30 mouse cellular contexts compared by ENCODE assay signal in genomic region chr8:44828026-44828425, GRCm38 (mm10).
"Had no signal": no experiment of that assay in that cellular context is flagged by ENCODE, and none has a peak within 500 bp of the region (broad histone marks: within the 10 kb centered on the region; RNA-seq: fewer than 3 reads in every experiment).

No protein-coding gene starts in this region.

- H3K9me3 ChIP-seq: limb, embryonic 10.5 days; liver, embryonic 15.5 days; lung, embryonic 15.5 days had no signal

- H3K4me1 ChIP-seq: limb, embryonic 10.5 days; liver, embryonic 12.5 days; liver, embryonic 13.5 days; liver, embryonic 15.5 days; megakaryocyte, embryonic 14.5 days had no signal

- DNase-seq: left cerebral cortex, postnatal 4 days; liver; liver, embryonic 13.5 days; liver, postnatal 0 days; lung, adult 18-20 months; lung, adult 2 months; lung, embryonic 14.5 days; lung, postnatal 10 days; lung, postnatal 14 days; lung, postnatal 36 days; lung, postnatal 4 days had no signal

- H3K4me2 ChIP-seq: limb, embryonic 12.5 days; limb, embryonic 13.5 days; limb, embryonic 15.5 days; liver, embryonic 11.5 days; liver, embryonic 12.5 days; liver, embryonic 13.5 days; liver, embryonic 15.5 days; midbrain, embryonic 12.5 days; midbrain, embryonic 13.5 days; midbrain, embryonic 15.5 days had no signal

- H3K4me3 ChIP-seq: left cerebral cortex, adult 2 months; limb, embryonic 10.5 days; limb, embryonic 12.5 days; limb, embryonic 13.5 days; limb, embryonic 15.5 days; liver, embryonic 12.5 days; liver, embryonic 13.5 days; liver, embryonic 15.5 days; lung, embryonic 15.5 days; megakaryocyte, embryonic 14.5 days; midbrain, embryonic 10.5 days; midbrain, embryonic 12.5 days; midbrain, embryonic 13.5 days; midbrain, embryonic 15.5 days; myocyte had no signal

- H3K36me3 ChIP-seq: limb, embryonic 10.5 days; limb, embryonic 13.5 days; limb, embryonic 15.5 days; liver, embryonic 12.5 days; liver, embryonic 13.5 days; liver, embryonic 15.5 days; lung, embryonic 15.5 days; midbrain, embryonic 10.5 days; midbrain, embryonic 12.5 days; midbrain, embryonic 13.5 days; midbrain, embryonic 15.5 days had no signal

- ATAC-seq: liver, embryonic 12.5 days; liver, postnatal 0 days; lung, postnatal 0 days; midbrain, embryonic 13.5 days; midbrain, embryonic 16.5 days had no signal

- H3K27ac ChIP-seq: left cerebral cortex, adult 2 months; limb, embryonic 10.5 days; limb, embryonic 12.5 days; limb, embryonic 13.5 days; limb, embryonic 15.5 days; liver, embryonic 12.5 days; liver, embryonic 13.5 days; liver, embryonic 14.5 days; liver, embryonic 15.5 days; lung, embryonic 15.5 days; macrophage; midbrain, embryonic 10.5 days; midbrain, embryonic 12.5 days; midbrain, embryonic 13.5 days; midbrain, embryonic 15.5 days had no signal

- H3K27me3 ChIP-seq: limb, embryonic 12.5 days; limb, embryonic 13.5 days; limb, embryonic 15.5 days; liver, embryonic 12.5 days; liver, embryonic 13.5 days; liver, embryonic 15.5 days; lung, embryonic 15.5 days; megakaryocyte, embryonic 14.5 days; midbrain, embryonic 12.5 days; midbrain, embryonic 15.5 days had no signal

- H3K9ac ChIP-seq: limb, embryonic 12.5 days; limb, embryonic 13.5 days; limb, embryonic 15.5 days; liver, embryonic 12.5 days; liver, embryonic 13.5 days; liver, embryonic 14.5 days; liver, embryonic 15.5 days; liver, postnatal 0 days; lung, embryonic 14.5 days; lung, embryonic 15.5 days; midbrain, embryonic 12.5 days; midbrain, embryonic 13.5 days; midbrain, embryonic 15.5 days had no signal
